Mouse (Mus musculus) testis, adult 2 months (tissue): ENCODE measurements around the gene Steap2.

Source experiments
- CTCF ChIP-seq: fragments of 200-500 bp; IDR thresholded peaks from 2 replicates; pipeline ENCODE4 v1.5.1; 2012; ENCODE audit warnings: low read depth, mild to moderate bottlenecking, inconsistent platforms, low read length, moderate library complexity; ENCODE audit not compliant: control insufficient read depth, insufficient read depth, insufficient replicate concordance
- POLR2A ChIP-seq: fragments of 200-500 bp; IDR thresholded peaks from 2 replicates; pipeline ENCODE4 v1.6.1; 2012; ENCODE audit warnings: low read depth, mild to moderate bottlenecking, inconsistent platforms, low read length, moderate library complexity; ENCODE audit not compliant: control insufficient read depth

GRCm38 (mm10) chr5:5693956-5694653 lies at the start of gene Steap2:
- TF ChIP-seq CTCF (no peak), POLR2A (no peak; the same call in 1 of the 2 replicates)
